Mouse (Mus musculus) ES-E14 (cell line): Measurements from ENCODE around the gene Cyth3.

Experiments
- HCFC1 ChIP-seq: IDR thresholded peaks from 2 replicates; pipeline ENCODE4 v1.6.1; 2012; ENCODE audit warnings: low read length, inconsistent platforms, borderline replicate concordance; ENCODE audit not compliant: insufficient read depth
- MAFK ChIP-seq: IDR thresholded peaks from 2 replicates; pipeline ENCODE4 v1.6.1; 2014; ENCODE audit warnings: mild to moderate bottlenecking, low read depth, low read length, inconsistent platforms; ENCODE audit not compliant: insufficient read depth

- no peak for TF ChIP-seq MAFK
- no peak for TF ChIP-seq HCFC1
These were observed 33.1 kb upstream of the Cyth3 start for GRCm38 (mm10) chr5:143589108-143589507.
